Mouse (Mus musculus) midbrain, embryonic 15.5 days (tissue): ENCODE measurements at regions not wholly inside any gene's neighbourhood (a gene's known extent, or its start where the extent isn't known, plus 50 kb on each side); places are given as distances from the start of the nearest gene placed in this dataset.

Experiments
- ATAC-seq: fragments of 200-750 bp; cut with Nextera tagmentation; replicated peaks from 2 replicates; pipeline ENCODE4 v1.8.0; 2017; ENCODE audit warnings: moderate TSS enrichment
- H3K27ac ChIP-seq: fragments of 300-500 bp; sonication (generic); 2 replicates; pipeline ENCODE4 v1.5.1; 2015; ENCODE audit warnings: mild to moderate bottlenecking, inconsistent platforms
- H3K27me3 ChIP-seq: fragments of 300-500 bp; sonication (generic); replicated peaks from 2 replicates; pipeline ENCODE4 v1.6.1; 2015; ENCODE audit warnings: inconsistent platforms
- H3K36me3 ChIP-seq: fragments of 300-500 bp; sonication (generic); replicated peaks from 2 replicates; pipeline ENCODE4 v1.6.1; 2015; ENCODE audit warnings: inconsistent platforms
- H3K4me1 ChIP-seq: fragments of 300-500 bp; sonication (generic); 2 replicates; pipeline ENCODE4 v1.6.1; 2015; ENCODE audit warnings: inconsistent platforms
- H3K4me2 ChIP-seq: fragments of 300-500 bp; sonication (generic); 2 replicates; pipeline ENCODE4 v1.6.1; 2015; ENCODE audit warnings: inconsistent platforms, mild to moderate bottlenecking, moderate library complexity
- H3K4me3 ChIP-seq: fragments of 300-500 bp; sonication (generic); 2 replicates; pipeline ENCODE4 v1.5.1; 2015; ENCODE audit warnings: mild to moderate bottlenecking, inconsistent platforms
- H3K9ac ChIP-seq: fragments of 300-500 bp; sonication (generic); 2 replicates; pipeline ENCODE4 v1.6.1; 2015; ENCODE audit warnings: mild to moderate bottlenecking, inconsistent platforms
- H3K9me3 ChIP-seq: fragments of 300-500 bp; sonication (generic); 2 replicates; pipeline ENCODE4 v1.6.1; 2016; ENCODE audit warnings: inconsistent platforms
- WGBS: fragments of 180-500 bp; shearing (Covaris S2); methylation state at CpG from one replicate; pipeline ENCODE4 v1.1.7; 2015; ENCODE audit warnings: mixed read lengths; 5-methylcytosine and 5-hydroxymethylcytosine counted together

DNA sequence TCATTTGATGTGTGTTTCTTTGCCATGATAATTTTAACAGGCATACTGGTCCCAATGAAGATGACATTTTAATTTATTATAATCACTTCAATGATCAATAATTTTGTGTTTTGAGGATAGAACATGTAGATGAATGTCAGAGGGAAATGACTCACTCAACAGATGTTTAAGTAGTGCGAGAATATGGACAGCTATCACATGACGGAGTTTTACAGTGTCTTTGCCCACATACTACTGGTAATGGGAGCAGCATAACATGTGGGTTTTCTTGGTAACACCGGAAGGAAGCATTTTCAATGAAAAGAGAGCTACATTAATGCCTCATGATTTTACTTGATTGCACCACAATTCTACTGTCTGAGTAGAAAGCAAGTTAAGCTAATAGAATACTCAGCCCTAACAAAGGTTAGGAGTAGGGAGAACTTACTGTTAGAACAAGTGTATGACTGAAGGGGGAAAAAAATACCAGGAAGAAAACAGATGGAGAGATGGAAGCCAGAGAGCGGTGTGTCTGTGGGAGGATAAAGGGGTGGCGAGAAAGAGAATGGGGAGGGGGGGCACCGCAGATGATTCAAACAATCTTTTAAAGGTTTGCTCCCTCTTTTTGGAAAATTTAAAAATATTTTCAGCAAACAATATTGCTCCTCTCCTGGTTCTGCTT lies 142.0 kb upstream of the Dph6 start:
- Histone ChIP-seq H3K4me2 (no peak overlapping the region), H3K9ac (no peak overlapping the region), H3K4me1 (no peaks in the 10 kb centered on the region), H3K27me3 (no peaks in the 10 kb centered on the region), H3K9me3 (no peaks in the 10 kb centered on the region), H3K36me3 (no peaks in the 10 kb centered on the region), H3K4me3 (no peak overlapping the region), H3K27ac (no peak overlapping the region)
- 96% methylated on average over 6 of the region's 6 CpGs for WGBS
- ATAC-seq: no peak

DNA sequence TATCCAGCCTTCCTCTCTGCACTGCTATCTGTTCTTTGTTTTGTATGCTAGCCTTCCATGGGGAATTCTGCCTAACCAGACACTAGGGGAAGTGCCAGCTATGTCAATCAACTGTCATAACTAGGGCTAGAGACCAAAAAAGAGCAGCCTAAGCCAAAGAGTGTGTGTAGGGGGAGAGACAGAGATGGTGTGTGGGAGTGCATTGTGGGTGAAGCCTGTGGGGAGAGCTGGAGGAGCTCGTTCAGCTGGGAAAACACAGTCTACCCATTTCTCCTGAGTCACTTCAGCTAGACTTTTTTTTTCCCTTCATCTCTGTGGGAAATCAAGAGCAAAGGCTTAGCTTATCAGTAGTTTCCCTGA lies 142.5 kb upstream of the Dph6 start:
- Histone ChIP-seq H3K4me1 (no peaks in the 10 kb centered on the region), H3K4me3 (no peak overlapping the region), H3K36me3 (no peaks in the 10 kb centered on the region), H3K4me2 (no peak overlapping the region), H3K9ac (no peak overlapping the region), H3K27ac (no peak overlapping the region), H3K9me3 (no peaks in the 10 kb centered on the region), H3K27me3 (no peaks in the 10 kb centered on the region)
- peak; percentile 48; the same call in 1 of the 2 replicates for ATAC-seq
- WGBS: 34% methylated on average over 1 of the region's 1 CpGs

DNA sequence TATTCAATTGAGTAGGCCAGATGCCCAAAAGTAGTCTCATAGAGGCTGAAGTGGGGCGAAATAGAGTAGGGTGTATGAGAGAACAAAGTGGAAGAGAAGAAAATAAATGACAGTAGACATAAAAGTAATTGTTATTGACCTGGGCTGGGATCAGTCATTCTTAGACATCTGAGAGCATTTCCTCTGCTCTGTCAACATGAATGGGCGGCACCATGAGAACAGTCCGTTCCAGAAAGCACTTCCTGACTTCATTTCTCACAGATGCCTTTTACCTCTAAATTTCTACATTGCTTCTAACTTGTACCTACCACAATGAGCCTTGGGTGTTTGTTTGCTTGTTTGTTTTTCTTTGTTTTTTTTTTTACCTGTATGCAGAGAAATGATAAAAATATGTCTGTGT lies 148.5 kb upstream of the Dph6 start:
- H3K27ac ChIP-seq: no peak overlapping the region
- H3K4me1 ChIP-seq: no peaks in the 10 kb centered on the region
- no peak overlapping the region for H3K9ac ChIP-seq
- 89% methylated on average over 3 of the region's 3 CpGs for WGBS
- H3K27me3 ChIP-seq: no peaks in the 10 kb centered on the region
- H3K9me3 ChIP-seq: no peaks in the 10 kb centered on the region
- no peak overlapping the region for H3K4me3 ChIP-seq
- no peaks in the 10 kb centered on the region for H3K36me3 ChIP-seq
- ATAC-seq: no peak
- H3K4me2 ChIP-seq: no peak overlapping the region

DNA sequence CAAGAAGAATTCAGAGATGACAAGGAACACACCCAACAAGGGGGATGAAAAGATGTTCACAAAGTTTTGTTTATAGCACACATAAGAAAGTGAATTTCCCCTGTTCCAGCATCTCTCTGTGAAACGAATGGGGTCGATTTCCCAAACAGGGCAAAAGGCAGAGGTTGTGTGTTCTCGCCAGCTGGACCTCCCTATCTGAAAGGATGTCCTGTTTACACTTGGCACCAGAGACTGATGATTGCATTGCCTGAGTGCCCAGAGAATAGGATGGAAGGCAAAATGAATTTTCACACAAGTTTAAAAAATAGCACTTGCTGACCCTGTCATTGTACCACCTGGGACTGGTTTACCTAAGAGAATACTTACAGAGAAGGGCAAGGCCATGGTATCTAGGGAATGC lies 149.2 kb upstream of the Dph6 start:
- H3K4me2 ChIP-seq: no peak overlapping the region
- no peak overlapping the region for H3K4me3 ChIP-seq
- no peaks in the 10 kb centered on the region for H3K36me3 ChIP-seq
- no peaks in the 10 kb centered on the region for H3K4me1 ChIP-seq
- H3K9me3 ChIP-seq: no peaks in the 10 kb centered on the region
- no peaks in the 10 kb centered on the region for H3K27me3 ChIP-seq
- 79% methylated on average over 3 of the region's 3 CpGs for WGBS
- no peak overlapping the region for H3K27ac ChIP-seq
- no peak for ATAC-seq
- H3K9ac ChIP-seq: no peak overlapping the region

DNA sequence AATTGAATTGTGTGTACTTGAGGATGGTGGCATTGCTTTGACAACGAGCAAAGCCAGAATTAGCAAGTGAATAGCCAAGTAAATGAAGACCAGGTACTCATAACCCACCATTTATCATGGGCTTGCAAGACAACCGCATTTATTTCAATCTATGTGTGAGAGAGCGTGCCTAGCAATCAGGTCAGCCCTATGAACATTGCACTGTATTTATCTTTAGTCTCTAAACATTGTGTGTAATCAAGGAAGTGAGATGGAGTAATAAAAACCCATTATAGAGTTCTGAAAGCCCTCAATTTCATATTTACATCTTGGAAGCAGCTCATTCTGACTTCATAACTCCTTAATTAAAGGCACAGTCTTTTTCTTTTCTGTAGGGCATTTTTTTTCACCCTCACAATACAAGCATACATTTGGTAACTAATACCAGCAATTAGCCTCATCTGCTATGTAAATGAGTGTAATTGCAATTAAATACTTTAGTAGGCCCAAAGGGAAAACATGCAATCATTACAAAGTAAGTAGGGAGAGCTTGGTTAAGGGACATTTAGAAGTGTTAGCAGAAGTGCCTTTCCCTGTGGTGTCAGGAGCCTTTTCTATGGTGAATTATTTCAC lies 150.8 kb upstream of the Dph6 start:
- no peak overlapping the region for H3K9ac ChIP-seq
- no peaks in the 10 kb centered on the region for H3K36me3 ChIP-seq
- no peak overlapping the region for H3K27ac ChIP-seq
- H3K4me3 ChIP-seq: no peak overlapping the region
- no peaks in the 10 kb centered on the region for H3K4me1 ChIP-seq
- no peaks in the 10 kb centered on the region for H3K27me3 ChIP-seq
- H3K9me3 ChIP-seq: no peaks in the 10 kb centered on the region
- ATAC-seq: no peak
- 69% methylated on average over 3 of the region's 3 CpGs for WGBS
- H3K4me2 ChIP-seq: no peak overlapping the region

DNA sequence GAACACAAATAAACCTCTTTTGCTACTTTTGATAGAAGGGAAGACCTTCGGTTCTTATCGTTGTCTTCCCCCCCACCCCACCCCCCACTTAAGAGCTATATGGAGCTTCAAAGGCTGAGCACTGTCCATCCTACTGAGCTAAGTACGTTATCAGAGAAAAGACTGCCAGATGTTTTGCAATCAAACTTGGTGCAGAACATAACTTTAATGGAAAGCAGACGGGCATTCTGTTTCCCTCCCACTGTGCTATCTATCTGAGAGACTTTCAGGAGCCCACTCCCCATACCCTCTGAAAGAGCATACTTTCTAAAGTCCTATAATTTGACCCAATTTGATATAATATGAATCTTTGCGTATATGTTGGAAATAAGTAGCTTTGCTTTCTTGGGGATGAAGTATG lies 153.3 kb upstream of the Dph6 start:
- H3K4me3 ChIP-seq: no peak overlapping the region
- 67% methylated on average over 5 of the region's 5 CpGs for WGBS
- H3K4me2 ChIP-seq: no peak overlapping the region
- no peaks in the 10 kb centered on the region for H3K27me3 ChIP-seq
- H3K9me3 ChIP-seq: no peaks in the 10 kb centered on the region
- no peak overlapping the region for H3K9ac ChIP-seq
- ATAC-seq: no peak
- no peak overlapping the region for H3K27ac ChIP-seq
- H3K4me1 ChIP-seq: no peaks in the 10 kb centered on the region
- H3K36me3 ChIP-seq: no peaks in the 10 kb centered on the region

DNA sequence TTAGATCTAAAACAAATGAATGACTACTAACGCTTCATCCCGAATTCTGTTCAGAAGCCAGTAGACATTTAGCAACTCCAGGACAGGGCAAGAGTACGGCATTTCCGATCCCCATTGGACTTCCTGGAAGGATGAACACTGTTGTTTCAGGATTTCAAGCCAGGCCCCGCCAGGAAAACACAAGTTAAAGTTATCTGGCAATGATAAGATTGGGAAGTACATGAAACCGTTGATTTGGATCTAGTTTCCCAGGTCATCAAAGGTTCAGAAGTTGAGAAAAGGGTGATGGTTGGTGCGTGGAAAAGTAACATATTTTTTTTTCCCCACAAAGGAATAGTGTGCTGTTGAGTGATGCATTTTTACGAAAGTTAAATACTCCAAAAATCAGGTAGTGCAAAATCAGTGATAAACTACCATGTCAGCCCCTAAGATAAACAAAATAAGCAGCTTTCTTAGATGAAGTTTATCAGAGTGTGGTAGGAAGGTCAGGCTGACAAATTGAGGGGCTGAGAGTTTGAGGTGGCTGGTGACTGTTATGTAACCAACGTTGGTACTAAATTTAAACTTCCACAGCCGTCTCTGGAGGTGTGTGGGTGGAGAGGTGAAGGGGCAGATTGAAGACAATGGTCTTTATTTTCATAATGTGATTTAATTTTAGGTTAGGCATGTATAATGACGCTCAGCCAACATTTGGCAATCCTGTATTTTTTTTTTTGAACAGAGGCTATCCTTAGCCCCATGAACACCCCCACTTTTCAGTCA lies 157.6 kb upstream of the Dph6 start:
- H3K27me3 ChIP-seq: no peaks in the 10 kb centered on the region
- H3K4me2 ChIP-seq: no peak overlapping the region
- no peaks in the 10 kb centered on the region for H3K9me3 ChIP-seq
- no peak overlapping the region for H3K27ac ChIP-seq
- WGBS: 84% methylated on average over 11 of the region's 11 CpGs
- H3K4me1 ChIP-seq: no peaks in the 10 kb centered on the region
- no peak overlapping the region for H3K9ac ChIP-seq
- H3K4me3 ChIP-seq: no peak overlapping the region
- no peak for ATAC-seq
- H3K36me3 ChIP-seq: no peaks in the 10 kb centered on the region

DNA sequence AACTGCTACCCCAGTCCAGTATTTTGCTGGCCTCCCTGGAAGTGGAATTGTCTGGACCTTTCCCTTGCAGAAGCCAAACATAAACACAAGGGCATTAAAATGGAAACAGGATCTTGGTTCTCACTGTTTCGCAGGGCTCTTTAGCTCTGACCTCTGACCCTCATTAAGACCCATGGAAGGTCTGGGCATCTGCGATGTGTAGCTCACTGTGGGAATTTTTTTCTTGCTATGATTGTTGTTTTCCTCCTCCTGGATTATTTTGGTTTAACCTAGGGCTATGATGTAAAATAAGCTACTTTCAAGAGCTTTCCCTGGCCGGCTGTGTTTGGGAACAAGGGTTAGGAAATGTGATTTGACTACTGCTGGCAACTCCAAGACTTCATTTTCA lies 158.1 kb upstream of the Dph6 start:
- Histone ChIP-seq H3K36me3 (no peaks in the 10 kb centered on the region), H3K4me1 (no peaks in the 10 kb centered on the region), H3K27me3 (no peaks in the 10 kb centered on the region), H3K9me3 (no peaks in the 10 kb centered on the region), H3K4me2 (no peak overlapping the region), H3K9ac (no peak overlapping the region), H3K4me3 (no peak overlapping the region), H3K27ac (no peak overlapping the region)
- 38% methylated on average over 3 of the region's 3 CpGs for WGBS
- ATAC-seq: no peak

DNA sequence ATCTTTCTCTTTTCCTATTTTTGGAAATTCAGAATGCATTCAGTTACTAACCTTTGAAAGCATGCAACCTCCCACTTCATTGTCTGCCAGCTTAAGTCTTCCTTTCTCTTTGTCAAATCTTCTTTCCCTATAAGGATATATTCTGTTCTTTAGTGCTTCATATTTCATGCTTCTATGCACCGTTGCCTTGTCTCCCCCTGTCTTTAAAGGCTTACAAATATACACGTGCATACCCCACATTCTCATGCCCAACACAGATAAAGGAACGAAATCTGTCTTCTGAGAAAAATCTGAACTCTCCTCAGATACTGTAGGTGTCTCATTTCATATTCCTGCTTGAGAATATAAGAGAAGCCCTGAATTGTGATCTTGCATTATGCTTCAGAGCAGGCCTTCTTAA lies 167.9 kb upstream of the Dph6 start:
- H3K9ac ChIP-seq: no peak overlapping the region
- no peak overlapping the region for H3K4me2 ChIP-seq
- no peaks in the 10 kb centered on the region for H3K27me3 ChIP-seq
- H3K4me3 ChIP-seq: no peak overlapping the region
- no peaks in the 10 kb centered on the region for H3K4me1 ChIP-seq
- H3K27ac ChIP-seq: no peak overlapping the region
- no peak for ATAC-seq
- WGBS: 45% methylated on average over 3 of the region's 3 CpGs
- no peaks in the 10 kb centered on the region for H3K9me3 ChIP-seq
- H3K36me3 ChIP-seq: no peaks in the 10 kb centered on the region

DNA sequence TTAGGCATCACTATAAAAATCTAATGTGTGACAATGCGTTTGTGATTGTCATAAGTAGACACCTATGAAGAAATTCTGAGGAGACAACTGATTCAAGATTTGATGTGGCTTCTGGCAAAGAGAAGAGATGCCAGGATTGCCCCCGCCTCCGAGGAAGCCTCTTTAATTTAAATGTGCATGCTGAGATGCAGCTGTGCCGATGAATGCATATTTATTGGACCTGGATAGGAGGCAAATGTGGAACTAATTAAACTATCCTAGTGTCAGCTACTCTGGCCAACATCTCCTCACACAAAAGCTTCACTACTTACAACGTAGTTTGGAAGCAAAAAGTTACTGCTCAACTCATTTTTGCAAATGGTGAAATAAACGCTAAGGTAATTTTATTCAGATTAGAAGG lies 173.4 kb upstream of the Dph6 start:
- no peaks in the 10 kb centered on the region for H3K27me3 ChIP-seq
- H3K27ac ChIP-seq: no peak overlapping the region
- H3K9me3 ChIP-seq: no peaks in the 10 kb centered on the region
- no peak overlapping the region for H3K4me3 ChIP-seq
- no peaks in the 10 kb centered on the region for H3K4me1 ChIP-seq
- no peak for ATAC-seq
- H3K36me3 ChIP-seq: no peaks in the 10 kb centered on the region
- no peak overlapping the region for H3K4me2 ChIP-seq
- no peak overlapping the region for H3K9ac ChIP-seq
- WGBS: 41% methylated on average over 6 of the region's 6 CpGs

DNA sequence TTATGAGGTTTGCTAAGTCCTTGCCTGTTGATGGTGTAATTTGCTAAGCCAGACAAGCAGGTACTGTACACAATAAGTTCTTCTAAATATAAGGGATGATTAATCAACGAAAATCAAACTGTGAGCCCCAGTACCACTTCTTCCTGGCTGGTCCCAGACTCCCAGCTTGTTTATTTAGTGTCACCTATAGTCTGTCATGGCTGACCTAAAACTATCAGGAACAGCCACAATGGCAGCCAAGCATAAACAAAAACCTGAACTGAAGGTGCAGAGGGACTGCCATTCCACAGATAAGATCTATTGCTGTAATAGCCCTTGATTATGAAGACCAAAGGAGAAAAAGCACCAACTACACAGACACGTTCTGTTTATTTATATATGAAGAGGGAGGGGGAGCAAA lies 180.9 kb upstream of the Dph6 start:
- Histone ChIP-seq H3K27me3 (no peaks in the 10 kb centered on the region), H3K9ac (no peak overlapping the region), H3K4me2 (no peak overlapping the region), H3K27ac (no peak overlapping the region), H3K36me3 (no peaks in the 10 kb centered on the region), H3K4me3 (no peak overlapping the region), H3K4me1 (no peaks in the 10 kb centered on the region), H3K9me3 (no peaks in the 10 kb centered on the region)
- no peak for ATAC-seq
- 63% methylated on average over 2 of the region's 2 CpGs for WGBS

DNA sequence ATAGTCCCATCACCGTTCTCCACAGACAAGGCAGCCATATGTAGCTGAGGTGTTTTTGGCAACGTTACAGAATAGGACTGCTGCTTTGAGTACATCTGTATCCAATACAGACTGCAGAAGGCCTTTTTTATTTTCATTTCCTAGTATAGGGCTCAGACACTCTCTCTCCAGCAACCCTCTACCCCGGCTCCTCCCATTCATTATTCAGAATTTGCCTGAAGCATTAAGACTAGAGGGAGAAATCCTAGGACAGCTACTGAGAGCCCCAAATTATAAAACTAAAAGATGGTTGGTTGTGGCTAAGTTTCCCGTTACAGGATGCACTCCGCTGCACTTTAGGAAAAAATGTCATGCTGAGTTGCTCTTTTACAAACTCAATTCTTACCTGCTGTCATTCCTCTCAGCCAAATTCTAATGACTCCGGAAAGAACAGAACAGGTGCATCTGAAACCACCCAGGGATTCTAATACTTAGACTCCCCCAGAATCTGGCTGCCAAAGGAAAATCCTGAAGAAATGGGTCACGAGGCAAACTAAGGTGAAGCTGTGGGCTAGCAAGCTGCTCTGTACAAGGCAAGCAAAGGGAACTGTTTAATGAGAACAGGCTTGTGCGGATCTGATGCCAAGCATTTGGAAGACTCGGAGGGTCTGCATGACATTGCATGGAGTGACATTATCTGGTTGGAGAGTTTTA lies 189.1 kb upstream of the Dph6 start:
- 68% methylated on average over 9 of the region's 9 CpGs for WGBS
- no peaks in the 10 kb centered on the region for H3K4me1 ChIP-seq
- H3K9me3 ChIP-seq: no peaks in the 10 kb centered on the region
- no peak overlapping the region for H3K4me2 ChIP-seq
- no peak overlapping the region for H3K27ac ChIP-seq
- H3K36me3 ChIP-seq: no peaks in the 10 kb centered on the region
- ATAC-seq: 0 out of 2 replicates have a peak, but pooled peaks have one; percentile 24
- no peak overlapping the region for H3K9ac ChIP-seq
- no peaks in the 10 kb centered on the region for H3K27me3 ChIP-seq
- H3K4me3 ChIP-seq: no peak overlapping the region
